Mouse (Mus musculus) MEL (cell line): Measurements from ENCODE around the gene Arhgap29. TPM values are rescaled to one million over a fixed set of nuclear protein-coding genes. Genes with fewer than 3 reads are reported as not detected.

ENCODE experiments used
- DNase-seq: peaks from one replicate; pipeline ENCODE4 v3.0.0; 2011; ENCODE audit warnings: low read depth, low spot score
- H3K27ac ChIP-seq: 2 replicates; pipeline ENCODE4 v1.5.1; 2012; ENCODE audit warnings: low read depth, mild to moderate bottlenecking, control low read depth, low read length, moderate library complexity; ENCODE audit not compliant: control insufficient read depth
- H3K27me3 ChIP-seq, 2 experiments: fragments of 150-350 bp in 1 of 2; sonication (generic) in 1 of 2; 2 replicates each; pipeline ENCODE4 v1.6.1; 2012; ENCODE audit warnings: low read length in 2 of 2, mild to moderate bottlenecking in 2 of 2, improper control_type of control experiment in 1 of 2, moderate library complexity in 1 of 2; ENCODE audit not compliant: insufficient read depth in 2 of 2, control insufficient read depth in 1 of 2
- H3K36me3 ChIP-seq, 2 experiments: 2 replicates each; pipeline ENCODE4 v1.6.1; 2012 to 2014; ENCODE audit warnings: low read length in 2 of 2, improper control_type of control experiment in 1 of 2, inconsistent platforms in 1 of 2, mild to moderate bottlenecking in 1 of 2; ENCODE audit not compliant: insufficient read depth in 2 of 2, control insufficient read depth in 1 of 2
- H3K4me1 ChIP-seq, 2 experiments: fragments of 150-350 bp in 1 of 2; sonication (generic) in 1 of 2; 2 replicates each; pipeline ENCODE4 v1.6.1; 2012; ENCODE audit warnings: low read length in 2 of 2, improper control_type of control experiment in 1 of 2, mild to moderate bottlenecking in 1 of 2; ENCODE audit not compliant: insufficient read depth in 2 of 2, control insufficient read depth in 1 of 2
- H3K4me3 ChIP-seq, 2 experiments: fragments of 150-350 bp in 1 of 2; sonication (generic) in 1 of 2; 2 replicates each; pipeline ENCODE4 v1.5.1; 2012; ENCODE audit warnings: low read depth in 2 of 2, low read length in 2 of 2, mild to moderate bottlenecking in 2 of 2, moderate library complexity in 2 of 2, control low read depth in 1 of 2, improper control_type of control experiment in 1 of 2; ENCODE audit not compliant: control insufficient read depth in 1 of 2, insufficient read depth in 1 of 2
- H3K79me2 ChIP-seq: 2 replicates; pipeline ENCODE4 v1.6.1; 2012; ENCODE audit warnings: mild to moderate bottlenecking, low read length, moderate library complexity; ENCODE audit not compliant: control insufficient read depth, poor library complexity, insufficient read depth
- H3K9ac ChIP-seq: 2 replicates; pipeline ENCODE4 v1.6.1; 2012; ENCODE audit warnings: low read depth, mild to moderate bottlenecking, control low read depth, low read length, moderate library complexity; ENCODE audit not compliant: control insufficient read depth, poor library complexity, severe bottlenecking
- H3K9me3 ChIP-seq: fragments of 150-350 bp; sonication (generic); replicated peaks from 2 replicates; pipeline ENCODE4 v1.6.1; 2012; ENCODE audit warnings: mild to moderate bottlenecking, low read length, improper control_type of control experiment, moderate library complexity; ENCODE audit not compliant: insufficient read depth
- GABPA ChIP-seq: IDR thresholded peaks from 2 replicates; pipeline ENCODE4 v1.6.1; 2012; ENCODE audit warnings: low read depth, mild to moderate bottlenecking, inconsistent platforms, low read length, improper control_type of control experiment, moderate library complexity
- KAT2A ChIP-seq: conservative IDR thresholded peaks from 2 replicates; pipeline ENCODE4 v1.6.1; 2012; ENCODE audit warnings: low read depth, low read length, improper control_type of control experiment, inconsistent platforms
- MXI1 ChIP-seq: IDR thresholded peaks from 2 replicates; pipeline ENCODE4 v1.6.1; 2011; ENCODE audit warnings: mild to moderate bottlenecking, low read depth, low read length, improper control_type of control experiment
- NRF1 ChIP-seq: IDR thresholded peaks from 2 replicates; pipeline ENCODE4 v1.6.1; 2014; ENCODE audit warnings: low read depth, mild to moderate bottlenecking, inconsistent platforms, low read length, improper control_type of control experiment, moderate library complexity; ENCODE audit not compliant: poor library complexity, insufficient read depth, severe bottlenecking
- SIN3A ChIP-seq: IDR thresholded peaks from 2 replicates; pipeline ENCODE4 v1.6.1; 2012; ENCODE audit warnings: low read length, improper control_type of control experiment, inconsistent platforms
- TBP ChIP-seq: IDR thresholded peaks from 2 replicates; pipeline ENCODE4 v1.8.0; 2011; ENCODE audit warnings: low read depth, low read length, improper control_type of control experiment
- polyA plus RNA-seq, 2 experiments: library from polyadenylated mRNA; stranded (reverse) in 1 of 2; unstranded in 1 of 2; fragments of >175 nt in 1 of 2; fragments of >200 nt in 1 of 2; gene quantifications; 2 replicates each; pipeline versions ENCODE4 v1.2.1 to v1.2.4; 2012; ENCODE audit warnings: low replicate concordance in 2 of 2, low read depth in 1 of 2; ENCODE audit not compliant: insufficient read length in 2 of 2, insufficient read depth in 1 of 2, missing spikeins in 1 of 2
- total RNA-seq: library from RNA; depleted of rRNA; stranded (reverse); fragments of 300-350 nt; gene quantifications from 2 replicates; pipeline ENCODE4 v1.2.3, GENCODE M21; 2012; rRNA removed

The Arhgap29 gene
- total and polyA plus RNA-seq, 3 experiments = 0.19 to 0.23 TPM; not detected in 1

- no peak for DNase-seq
- H3K36me3 ChIP-seq = no peaks in the 10 kb centered on the region
- H3K4me3 ChIP-seq = no peak overlapping the region
- H3K27me3 ChIP-seq = no peaks in the 10 kb centered on the region
- no peak for TF ChIP-seq KAT2A
- no peak for TF ChIP-seq MXI1
- no peak for TF ChIP-seq TBP
- TF ChIP-seq GABPA = no peak
- no peak for TF ChIP-seq SIN3A
- TF ChIP-seq NRF1 = no peak
- H3K27ac ChIP-seq = no peak overlapping the region
- no peaks in the 10 kb centered on the region for H3K4me1 ChIP-seq
- H3K9me3 ChIP-seq = no peaks in the 10 kb centered on the region
- no peak overlapping the region for H3K9ac ChIP-seq
- no peaks in the 10 kb centered on the region for H3K79me2 ChIP-seq
These were observed 112.4 kb downstream of the Arhgap29 start for GRCm38 (mm10) chr3:122064556-122065410.

Other genes starting within 250 kb of the Arhgap29 start
- gene F3, start 229.0 kb upstream of the Arhgap29 start, total RNA-seq = not detected in 2 replicates
- not detected for gene F3, start 229.0 kb upstream of the Arhgap29 start, polyA plus RNA-seq
- 14.8 and 22.2 TPM in 2 replicates for gene Abcd3, start 137.2 kb upstream of the Arhgap29 start, total RNA-seq
- gene Abcd3, start 137.2 kb upstream of the Arhgap29 start, polyA plus RNA-seq = 10 to 100 TPM; 29.9 to 61.4 TPM
- gene Abca4, start 91.9 kb downstream of the Arhgap29 start, total RNA-seq = 0.13 and 0.15 TPM in 2 replicates
- under 1 TPM in 1 of 2 experiments, not detected in 1; 0.49 TPM for gene Abca4, start 91.9 kb downstream of the Arhgap29 start, polyA plus RNA-seq